Mouse (Mus musculus): Measurements from ENCODE around the gene Fam189a2.

Fam189a2 gene

DNA sequence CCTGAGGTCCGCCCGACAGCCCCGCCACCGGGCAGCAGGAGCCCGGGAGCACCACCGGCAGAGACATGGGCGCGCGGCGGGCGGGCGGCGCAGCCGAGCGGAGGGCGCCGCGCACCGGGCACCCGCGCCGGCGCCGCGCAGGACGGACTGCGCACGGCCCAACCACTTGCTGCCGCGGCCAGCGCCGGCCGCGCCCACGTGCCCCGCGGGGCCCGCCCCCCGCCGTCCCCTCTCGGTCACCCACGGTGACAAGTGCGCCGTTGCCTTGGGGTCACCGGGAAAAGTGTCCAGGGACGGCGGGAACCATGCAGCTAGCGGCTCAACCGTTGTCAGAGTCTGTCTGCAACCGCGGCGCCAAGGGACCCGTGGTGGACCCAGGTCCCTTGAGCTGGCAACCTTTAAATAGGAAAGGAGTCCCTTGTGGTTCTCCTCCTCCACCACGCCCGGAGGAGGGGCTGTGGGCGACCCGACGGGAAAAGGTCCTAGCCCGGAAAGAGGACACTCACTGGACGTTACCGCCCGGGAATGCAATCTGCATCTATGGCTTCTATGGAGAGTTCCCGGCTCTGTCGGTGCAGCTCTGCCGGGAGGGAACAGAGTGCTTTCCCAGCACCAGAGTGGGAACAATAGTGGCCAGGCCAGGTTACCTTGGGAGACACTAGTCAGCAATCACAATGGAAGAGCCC, at the start of gene Fam189a2:
TSS of gene Fam189a2 (minus strand) at position 149 of the 686 bp plus-strand sequence.
- DNase-seq, result peak; percentile 10 to 48

DNA sequence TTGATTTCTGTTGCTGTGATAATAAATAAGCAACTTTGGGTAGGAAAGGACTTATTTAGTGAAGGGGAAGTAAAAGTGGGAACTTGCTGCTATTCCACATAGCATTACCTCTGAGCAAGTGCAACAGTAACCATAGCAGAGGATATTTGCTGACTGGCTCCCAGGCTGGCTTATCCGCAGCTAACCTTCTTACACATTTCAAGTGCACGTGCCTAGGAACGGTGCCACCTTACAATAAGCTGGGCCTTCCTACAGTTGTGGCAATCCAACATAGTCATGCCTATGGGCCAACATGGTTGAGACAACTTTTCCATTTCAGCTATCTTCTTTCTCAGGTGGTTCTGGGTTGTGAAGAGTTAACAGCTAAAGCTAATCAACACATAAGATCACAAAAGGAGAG, 46.8 kb upstream of the Fam189a2 start:
- DNase-seq, result no peak

- no peak for DNase-seq
Observed at GRCm38 (mm10) chr19:24076536-24076935, 45.7 kb upstream of the Fam189a2 start.

DNA sequence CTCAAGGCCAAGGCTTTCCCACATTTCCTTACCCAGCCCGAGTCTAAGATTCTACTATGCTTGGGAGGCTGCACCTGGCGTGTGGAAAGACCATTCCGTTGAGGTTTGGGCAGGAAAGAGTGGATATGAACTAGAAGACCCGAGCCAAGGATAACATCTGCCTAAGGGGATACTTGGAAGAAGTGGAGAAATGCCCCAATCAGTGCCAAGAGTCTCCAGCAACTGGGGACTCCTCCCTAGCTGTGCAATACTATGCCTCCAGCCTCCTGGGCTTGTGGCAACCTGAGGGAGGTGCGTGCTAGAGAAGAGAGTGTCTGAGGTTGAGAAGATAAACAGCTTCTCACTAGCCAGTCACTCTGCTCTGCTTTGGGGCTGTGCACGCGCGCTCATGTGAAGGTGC, 45.1 kb upstream of the Fam189a2 start:
- DNase-seq, result no peak

GRCm38 (mm10) chr19:24073155-24073554, 42.3 kb upstream of the Fam189a2 start:
- DNase-seq, result no peak

- no peak for DNase-seq
Observed at GRCm38 (mm10) chr19:24064348-24064895, 33.6 kb upstream of the Fam189a2 start.

DNA sequence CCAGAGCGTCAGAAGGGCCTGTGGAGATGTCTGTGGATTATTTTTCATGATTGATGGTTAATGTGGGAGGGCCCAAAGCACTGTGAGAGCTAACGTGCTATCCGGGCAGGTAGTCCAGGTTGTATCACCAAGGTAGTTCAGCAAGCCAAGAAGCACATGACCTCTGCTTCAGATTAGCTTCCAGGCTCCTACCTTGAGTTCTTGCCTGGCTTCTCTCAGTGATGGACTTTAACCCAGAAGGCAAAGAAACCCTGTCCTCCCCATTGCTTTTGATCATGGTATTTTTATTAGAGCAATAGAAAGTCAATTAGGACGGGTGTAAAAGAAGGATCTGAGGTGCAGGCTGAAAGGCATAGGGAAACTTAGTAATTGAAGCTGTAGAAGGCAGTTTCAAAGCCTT, 32.8 kb upstream of the Fam189a2 start:
- no peak for DNase-seq

DNA sequence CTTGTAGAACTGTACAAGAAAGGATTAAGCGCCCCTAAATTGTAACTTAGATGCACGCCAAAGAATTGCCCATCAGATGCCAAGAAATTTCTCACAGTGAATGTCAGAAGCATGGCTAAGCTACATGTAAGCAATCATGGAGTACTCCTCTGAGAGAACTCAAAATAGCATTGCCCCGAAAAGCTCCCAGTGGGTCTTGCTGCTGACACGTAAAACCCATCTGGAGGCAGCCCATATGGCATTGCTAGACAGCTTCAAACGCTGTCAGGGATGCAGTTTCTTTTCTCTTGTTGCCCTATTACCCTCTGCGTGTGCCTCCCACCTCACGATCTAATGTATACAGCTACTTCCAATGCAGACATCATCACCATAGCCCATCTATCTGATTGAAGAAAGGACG, 28.0 kb upstream of the Fam189a2 start:
- no peak for DNase-seq

GRCm38 (mm10) chr19:24058021-24058420, 27.2 kb upstream of the Fam189a2 start:
- DNase-seq, result no peak

GRCm38 (mm10) chr19:24056880-24057279, 26.1 kb upstream of the Fam189a2 start:
- no peak for DNase-seq

- no peak for DNase-seq
Observed at GRCm38 (mm10) chr19:24054904-24055303, 24.1 kb upstream of the Fam189a2 start.

DNA sequence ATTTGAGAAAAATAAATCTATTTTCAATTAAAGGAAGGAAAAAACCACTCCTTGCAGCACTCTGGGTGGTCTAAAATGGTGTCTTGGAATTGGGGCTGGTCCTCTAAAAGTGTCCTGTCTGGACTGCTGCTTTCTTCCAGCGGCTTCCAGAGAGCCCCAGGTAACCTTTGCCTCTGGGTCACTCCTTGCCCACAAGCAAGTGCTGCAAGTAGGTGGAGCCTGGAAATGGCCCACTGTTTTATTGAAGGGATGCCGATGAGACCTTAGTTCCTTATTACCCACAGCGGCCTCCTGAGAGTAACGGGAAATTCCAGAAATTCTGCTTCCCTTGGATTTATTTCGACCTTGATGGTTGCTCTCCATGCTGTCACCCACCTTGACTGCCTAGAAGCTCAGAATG, 23.4 kb upstream of the Fam189a2 start:
- no peak for DNase-seq

DNA sequence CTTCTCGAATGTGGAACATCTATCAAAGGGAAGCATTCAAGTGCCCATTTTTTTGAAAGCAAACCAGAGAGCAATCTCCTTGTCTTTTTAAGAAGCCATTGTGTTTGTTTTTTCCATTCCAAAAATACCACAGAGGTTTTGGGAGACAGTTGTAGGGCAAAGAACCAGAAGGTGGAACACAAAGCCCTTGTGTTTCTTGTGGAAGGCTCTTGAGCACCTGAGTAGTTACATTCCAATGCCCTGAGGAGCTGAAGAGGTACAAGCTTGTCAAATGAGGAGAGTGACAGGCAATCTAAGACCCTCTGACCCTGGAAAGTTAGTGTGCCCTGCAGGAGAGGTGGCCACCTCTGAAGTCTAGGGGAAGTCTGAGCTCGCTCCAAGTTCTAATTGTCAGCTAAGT, 19.7 kb upstream of the Fam189a2 start:
- no peak for DNase-seq

GRCm38 (mm10) chr19:24049329-24049728, 18.5 kb upstream of the Fam189a2 start:
- DNase-seq, result no peak

GRCm38 (mm10) chr19:24046395-24046993, 15.7 kb upstream of the Fam189a2 start:
- no peak for DNase-seq

GRCm38 (mm10) chr19:24042387-24042786, 11.6 kb upstream of the Fam189a2 start:
- no peak for DNase-seq

DNA sequence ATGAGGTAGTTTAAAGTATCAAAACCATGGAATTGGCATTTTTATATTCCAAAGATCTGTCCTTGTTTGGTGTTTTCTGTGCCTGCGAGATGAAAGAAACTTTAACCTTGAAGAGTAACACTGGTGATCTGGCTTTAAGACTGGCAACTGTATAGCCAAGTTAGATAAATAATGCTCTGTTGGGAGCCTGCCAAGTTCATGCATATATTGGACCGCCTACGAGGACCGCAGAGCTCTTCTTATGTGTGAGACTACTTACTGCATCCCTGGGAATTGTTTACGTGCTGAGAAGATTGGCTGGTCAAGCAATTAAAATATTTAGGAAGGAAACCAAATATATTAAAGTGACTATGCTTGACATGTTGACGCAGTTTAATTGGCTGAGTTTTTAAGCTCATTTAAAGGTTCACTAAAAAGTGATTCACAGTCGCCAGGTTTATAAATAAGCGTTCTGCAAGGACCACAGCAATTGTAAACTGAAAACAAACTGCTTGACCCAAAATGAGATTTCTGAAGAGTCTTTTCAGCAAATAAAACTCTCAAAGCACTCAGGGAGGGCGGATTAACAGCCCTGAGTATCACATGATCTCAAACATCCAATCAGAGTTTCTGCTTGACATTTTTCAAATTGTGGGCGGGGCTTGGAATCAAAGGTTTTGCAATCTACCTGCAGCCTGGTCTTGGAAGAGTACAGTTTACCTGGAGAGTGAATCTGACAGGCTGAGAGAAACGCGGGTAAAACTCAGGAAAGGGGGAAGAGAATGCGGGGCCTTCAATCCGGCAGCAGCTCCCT, 8.4 kb upstream of the Fam189a2 start:
- no peak for DNase-seq

DNA sequence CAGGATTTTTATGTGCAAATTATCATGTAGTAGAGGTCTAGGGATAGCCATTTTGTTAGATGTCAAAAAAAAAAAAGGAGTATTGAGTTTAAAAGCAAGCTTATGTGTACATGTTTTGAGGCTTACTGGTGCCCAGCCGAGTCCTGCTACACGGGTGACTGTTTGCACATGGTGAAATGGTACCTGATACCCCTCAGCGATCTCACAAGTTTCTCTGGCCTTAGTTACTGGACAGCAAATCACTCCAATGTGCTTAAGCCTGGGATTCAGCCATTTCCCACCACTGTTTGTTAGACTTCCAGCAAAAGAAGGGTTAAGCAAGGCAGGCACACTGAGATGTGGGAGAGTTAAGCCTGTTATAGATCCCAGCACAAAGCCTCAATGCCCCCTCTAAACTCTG, 3.5 kb upstream of the Fam189a2 start:
- DNase-seq, result no peak

GRCm38 (mm10) chr19:24032654-24033236, 1.9 kb upstream of the Fam189a2 start:
- no peak for DNase-seq

GRCm38 (mm10) chr19:24030511-24030870, 328 bp downstream of the Fam189a2 start:
- peak; percentile 18 to 52 for DNase-seq

GRCm38 (mm10) chr19:24029616-24030510, 956 bp downstream of the Fam189a2 start:
- DNase-seq, result peak; percentile 32 to 40

GRCm38 (mm10) chr19:24025876-24026275, 4.9 kb downstream of the Fam189a2 start:
- no peak for DNase-seq
